Mouse (Mus musculus) left cerebral cortex, adult 9 months (tissue): Measurements from ENCODE around the gene Tbc1d17.
A peak's percentile ranks its signal among the peaks of the same experiment; 100 is the strongest.

Experiments used
- DNase-seq, 2 experiments: peaks; one replicate each; pipeline ENCODE4 v3.0.0; 2022; ENCODE audit warnings: low spot score in 2 of 2

Gene Tbc1d17

GRCm38 (mm10) chr7:44853065-44853464 is 4.2 kb upstream of the Tbc1d17 start:
- DNase-seq, result no peak

GRCm38 (mm10) chr7:44852259-44853027 is 3.6 kb upstream of the Tbc1d17 start:
- no peak for DNase-seq

- DNase-seq, result no peak
Measured at GRCm38 (mm10) chr7:44851625-44852234, 2.9 kb upstream of the Tbc1d17 start.

GRCm38 (mm10) chr7:44850789-44851624 is 2.1 kb upstream of the Tbc1d17 start:
- DNase-seq, result no peak

- peak in 1 of 2 experiments; percentile 69 for DNase-seq
Measured at GRCm38 (mm10) chr7:44850146-44850545, 1.3 kb upstream of the Tbc1d17 start.

GRCm38 (mm10) chr7:44849416-44850111 is 685 bp upstream of the Tbc1d17 start:
- peak; percentile 90 to 94 for DNase-seq

GRCm38 (mm10) chr7:44847772-44848171 is 1.1 kb downstream of the Tbc1d17 start:
- no peak for DNase-seq

- DNase-seq, result no peak
Measured at GRCm38 (mm10) chr7:44846804-44847203, 2.1 kb downstream of the Tbc1d17 start.

GRCm38 (mm10) chr7:44845006-44845405 is 3.9 kb downstream of the Tbc1d17 start:
- DNase-seq, result no peak

GRCm38 (mm10) chr7:44841825-44842463 is 6.9 kb downstream of the Tbc1d17 start:
- DNase-seq, result no peak

- no peak for DNase-seq
Measured at GRCm38 (mm10) chr7:44840426-44840825, 8.5 kb downstream of the Tbc1d17 start.

- no peak for DNase-seq
Measured at GRCm38 (mm10) chr7:44839491-44840191, 9.2 kb downstream of the Tbc1d17 start.

- DNase-seq, result no peak
Measured at GRCm38 (mm10) chr7:44839171-44839490, 9.7 kb downstream of the Tbc1d17 start.

GRCm38 (mm10) chr7:44838073-44838472 is 10.8 kb downstream of the Tbc1d17 start:
- DNase-seq, result no peak

- no peak for DNase-seq
Measured at GRCm38 (mm10) chr7:44836423-44837053, 12.3 kb downstream of the Tbc1d17 start.

- no peak for DNase-seq
Measured at GRCm38 (mm10) chr7:44836016-44836404, 12.9 kb downstream of the Tbc1d17 start.

GRCm38 (mm10) chr7:44835373-44836015 is 13.4 kb downstream of the Tbc1d17 start:
- DNase-seq, result no peak

- no peak for DNase-seq
Measured at GRCm38 (mm10) chr7:44832763-44833162, 16.1 kb downstream of the Tbc1d17 start.

- no peak for DNase-seq
Measured at GRCm38 (mm10) chr7:44828706-44829105, 20.2 kb downstream of the Tbc1d17 start.

- no peak for DNase-seq
Measured at GRCm38 (mm10) chr7:44826771-44827170, 22.1 kb downstream of the Tbc1d17 start.
